Mouse (Mus musculus) megakaryocyte, adult 5-6 weeks (primary cell): ENCODE data around the gene Zbtb38. TPM values are rescaled to one million over a fixed set of nuclear protein-coding genes. Genes with fewer than 3 reads are reported as not detected.
A peak's percentile ranks its signal among the peaks of the same experiment; 100 is the strongest.

Source experiments
- ATAC-seq: 2 replicates; pipeline ENCODE4 v1.8.0; 2016; ENCODE audit warnings: mild to moderate bottlenecking, inconsistent platforms; ENCODE audit not compliant: poor library complexity, severe bottlenecking
- total RNA-seq, 2 experiments: library from RNA; stranded (forward) in 1 of 2; stranded (reverse) in 1 of 2; fragments of 153-499, 151-499 nt in 1 of 2; fragments of 221-1000, 200-1000 nt in 1 of 2; gene quantifications; 2 replicates each; pipeline versions ENCODE4 v1.2.3 to v1.2.4; 2015 to 2017

The Zbtb38 gene
- total RNA-seq, 2 experiments from 2014 or later = 18.7 to 18.9 TPM

GRCm38 (mm10) chr9:96716735-96717444 lies 35.7 kb downstream of the Zbtb38 start:
- ATAC-seq = no peak

DNA sequence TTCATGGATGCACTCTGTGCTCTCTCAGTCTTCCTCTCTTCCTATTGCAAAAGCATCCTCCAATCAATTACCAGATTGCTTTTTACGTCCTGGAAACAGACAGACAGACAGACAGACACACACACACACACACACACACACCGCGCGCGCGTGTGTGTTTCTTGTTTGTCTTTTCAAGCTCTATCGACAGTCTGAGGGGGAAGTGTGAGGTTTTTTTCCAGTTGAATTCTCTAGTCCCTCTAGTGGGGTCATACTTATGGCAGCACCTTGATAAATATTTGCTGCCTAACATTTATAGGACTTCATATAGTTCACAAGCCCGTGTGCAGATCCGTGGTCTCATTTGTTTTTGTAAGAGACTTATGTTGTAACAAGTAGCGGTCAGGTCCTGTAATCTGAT lies 36.5 kb downstream of the Zbtb38 start:
- ATAC-seq = no peak

- ATAC-seq = no peak
Observed at GRCm38 (mm10) chr9:96715171-96715570, 37.5 kb downstream of the Zbtb38 start.

- ATAC-seq = no peak
Observed at GRCm38 (mm10) chr9:96713472-96714390, 38.9 kb downstream of the Zbtb38 start.

DNA sequence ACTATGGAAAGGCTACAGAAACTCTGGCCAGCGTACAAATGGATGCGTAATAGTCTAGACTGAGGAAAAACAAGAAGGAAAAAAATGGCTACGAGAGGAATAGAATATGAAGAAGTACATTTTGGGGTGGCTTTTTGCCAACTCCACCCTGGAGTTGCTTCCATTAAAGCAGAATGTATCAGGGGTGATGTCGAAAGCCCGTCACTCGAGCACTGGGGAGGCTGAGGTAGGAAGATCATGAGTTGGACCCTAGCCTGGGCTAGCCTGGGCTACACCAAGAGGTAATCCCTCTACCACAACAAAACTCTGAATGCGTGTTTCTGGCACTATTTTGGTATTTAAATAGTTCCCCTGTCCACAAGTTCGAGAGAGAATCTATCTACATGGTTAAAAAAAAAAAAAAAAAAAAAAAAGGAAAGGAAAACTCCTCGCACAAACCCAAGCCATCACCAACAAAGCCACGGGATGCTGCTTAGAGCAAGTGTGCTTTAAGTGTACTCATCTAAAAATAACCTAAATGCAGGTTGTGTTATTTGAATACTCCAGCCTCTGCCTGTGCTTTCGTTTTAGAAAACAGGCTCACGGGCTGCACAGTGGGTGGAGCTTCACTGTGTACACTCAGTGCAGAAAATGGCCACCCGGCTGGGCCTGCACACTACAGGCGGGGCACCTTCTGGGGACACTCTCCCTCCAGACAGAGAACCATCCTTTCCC lies 39.7 kb downstream of the Zbtb38 start:
- ATAC-seq = peak; percentile 84

- no peak for ATAC-seq
Observed at GRCm38 (mm10) chr9:96712045-96712444, 40.6 kb downstream of the Zbtb38 start.

- ATAC-seq = no peak
Observed at GRCm38 (mm10) chr9:96710241-96710946, 42.2 kb downstream of the Zbtb38 start.

- no peak for ATAC-seq
Observed at GRCm38 (mm10) chr9:96708905-96709304, 43.7 kb downstream of the Zbtb38 start.

DNA sequence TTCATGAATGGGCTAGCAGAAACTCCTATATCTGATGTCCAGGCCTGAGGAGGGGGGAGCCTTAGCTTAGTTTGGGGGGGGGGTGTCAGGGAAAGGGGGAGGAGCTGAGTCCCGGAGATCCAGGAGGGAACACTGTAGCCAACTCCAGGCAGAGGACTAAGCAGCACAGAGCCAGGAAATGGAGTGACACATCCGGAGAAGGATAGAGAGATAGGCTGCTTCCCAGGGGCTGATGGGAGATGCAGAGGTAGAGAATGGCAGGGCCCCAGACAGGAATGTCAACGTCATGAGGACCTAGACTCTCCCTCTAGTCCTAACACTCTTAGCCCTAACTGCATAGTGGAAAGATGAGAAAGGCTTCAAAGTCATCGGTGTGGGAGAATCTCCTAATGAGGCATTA lies 44.7 kb downstream of the Zbtb38 start:
- ATAC-seq = no peak

- ATAC-seq = peak; percentile 48
Observed at GRCm38 (mm10) chr9:96705576-96706285, 46.9 kb downstream of the Zbtb38 start.

GRCm38 (mm10) chr9:96704935-96705334 lies 47.7 kb downstream of the Zbtb38 start:
- no peak for ATAC-seq

DNA sequence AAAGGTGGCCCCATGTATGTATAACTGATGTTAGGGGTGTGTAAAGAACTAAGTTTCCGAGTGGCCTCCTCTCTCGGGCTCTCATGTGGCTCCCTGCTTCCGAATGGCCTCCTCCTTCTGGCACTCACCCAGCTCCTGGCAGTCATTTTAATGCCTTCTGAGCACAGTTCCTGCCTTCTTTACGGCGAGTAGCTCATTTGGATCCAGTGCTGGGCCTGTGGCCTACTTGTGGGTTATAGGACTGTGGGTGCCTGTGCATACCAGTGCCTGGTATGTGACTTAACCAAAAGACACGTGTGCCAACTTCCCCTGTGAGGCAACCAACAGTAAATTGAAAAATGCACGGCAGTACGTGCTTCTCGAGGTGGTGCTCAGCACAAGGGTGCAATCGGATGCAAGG lies 50.7 kb downstream of the Zbtb38 start:
- peak; percentile 76 for ATAC-seq

- ATAC-seq = peak; percentile 53
Observed at GRCm38 (mm10) chr9:96699276-96700035, 53.2 kb downstream of the Zbtb38 start.

- no peak for ATAC-seq
Observed at GRCm38 (mm10) chr9:96696788-96697492, 55.7 kb downstream of the Zbtb38 start.

GRCm38 (mm10) chr9:96696141-96696561 lies 56.5 kb downstream of the Zbtb38 start:
- no peak for ATAC-seq

GRCm38 (mm10) chr9:96690461-96690863 lies 62.2 kb downstream of the Zbtb38 start:
- no peak for ATAC-seq

DNA sequence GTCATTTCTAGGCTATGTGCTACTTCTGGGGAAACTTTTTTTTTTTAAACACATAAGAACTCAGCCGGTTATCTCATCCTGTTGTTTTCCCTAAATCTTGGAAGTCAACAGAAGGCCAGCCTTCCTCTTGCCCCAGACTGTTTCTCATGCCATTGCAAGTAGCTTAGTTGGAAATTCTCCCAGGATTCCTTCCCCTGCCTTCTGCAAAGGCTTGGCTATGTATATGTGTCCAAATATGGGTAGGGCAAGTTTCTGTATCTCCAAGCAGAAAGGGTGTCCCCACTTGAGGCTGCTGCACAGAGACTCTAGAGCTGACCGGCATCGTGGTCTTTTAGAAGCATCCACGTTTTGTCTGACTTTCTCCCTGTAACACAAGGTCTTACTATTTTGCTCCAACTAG lies 63.6 kb downstream of the Zbtb38 start:
- ATAC-seq = no peak

GRCm38 (mm10) chr9:96688194-96688875 lies 64.3 kb downstream of the Zbtb38 start:
- no peak for ATAC-seq
